Mouse (Mus musculus) small intestine, adult 2 months (tissue): ENCODE measurements around the gene Myf5.

ENCODE experiments used
- CTCF ChIP-seq: fragments of 200-500 bp; IDR thresholded peaks from 2 replicates; pipeline ENCODE4 v1.5.1; 2012; ENCODE audit warnings: low read depth, mild to moderate bottlenecking, control low read depth, inconsistent platforms, low read length, moderate library complexity, mixed read lengths; ENCODE audit not compliant: insufficient replicate concordance, insufficient read length; ENCODE audit errors: extremely low read depth
- POLR2A ChIP-seq: fragments of 200-500 bp; IDR thresholded peaks from 2 replicates; pipeline ENCODE4 v1.6.1; 2012; ENCODE audit warnings: low read depth, mild to moderate bottlenecking, control low read depth, inconsistent platforms, low read length, moderate library complexity

GRCm38 (mm10) chr10:107485870-107486269, at the start of gene Myf5:
- TF ChIP-seq POLR2A (no peak), CTCF (no peak)
